Mouse (Mus musculus) limb, embryonic 14.5 days (tissue): ENCODE results near the gene Camk2d. TPM values are rescaled to one million over a fixed set of nuclear protein-coding genes. Genes with fewer than 3 reads are reported as not detected.

ENCODE experiments used
- ATAC-seq: fragments of 200-750 bp; cut with Nextera tagmentation; 2 replicates; pipeline ENCODE4 v1.8.0; 2017; ENCODE audit warnings: low read depth, moderate number of reproducible peaks, moderate TSS enrichment; ENCODE audit not compliant: low FRiP score
- DNase-seq: peaks from one replicate; pipeline ENCODE4 v3.0.0-alpha.2; 2015; ENCODE audit warnings: low spot score
- H3K27ac ChIP-seq: fragments of 300-500 bp; sonication (generic); replicated peaks from 2 replicates; pipeline ENCODE4 v1.5.1; 2014; ENCODE audit warnings: low read depth, mild to moderate bottlenecking, low read length, moderate library complexity, mixed read lengths
- H3K27me3 ChIP-seq: fragments of 300-500 bp; sonication (generic); 2 replicates; pipeline ENCODE4 v1.6.1; 2014; ENCODE audit warnings: low read length, mixed read lengths; ENCODE audit not compliant: control insufficient read depth, insufficient read depth
- H3K36me3 ChIP-seq: fragments of 300-500 bp; sonication (generic); 2 replicates; pipeline ENCODE4 v1.6.1; 2014; ENCODE audit warnings: mild to moderate bottlenecking, low read length, moderate library complexity, mixed read lengths; ENCODE audit not compliant: control insufficient read depth, insufficient read depth
- H3K4me1 ChIP-seq: fragments of 300-500 bp; sonication (generic); 2 replicates; pipeline ENCODE4 v1.6.1; 2014; ENCODE audit warnings: antibody characterized with exemption, low read length, mixed read lengths; ENCODE audit not compliant: control insufficient read depth, insufficient read depth
- H3K4me2 ChIP-seq: fragments of 300-500 bp; sonication (generic); replicated peaks from 2 replicates; pipeline ENCODE4 v1.6.1; 2014; ENCODE audit warnings: low read depth, mild to moderate bottlenecking, low read length, moderate library complexity; ENCODE audit not compliant: severe bottlenecking
- H3K4me3 ChIP-seq: fragments of 300-500 bp; sonication (generic); replicated peaks from 2 replicates; pipeline ENCODE4 v1.5.1; 2014; ENCODE audit warnings: low read length
- H3K9ac ChIP-seq: fragments of 300-500 bp; sonication (generic); 2 replicates; pipeline ENCODE4 v1.6.1; 2014; ENCODE audit warnings: mild to moderate bottlenecking, low read depth, low read length, moderate library complexity; ENCODE audit not compliant: severe bottlenecking
- H3K9me3 ChIP-seq: fragments of 300-500 bp; sonication (generic); 2 replicates; pipeline ENCODE4 v1.6.1; 2016; ENCODE audit warnings: low read length; ENCODE audit not compliant: control insufficient read depth
- POLR2A ChIP-seq: fragments of 200-500 bp; IDR thresholded peaks from 2 replicates; pipeline ENCODE4 v1.8.0; 2012; ENCODE audit warnings: inconsistent platforms, mild to moderate bottlenecking, moderate library complexity, borderline replicate concordance; ENCODE audit not compliant: insufficient read depth, insufficient read length; ENCODE audit errors: extremely low read depth
- WGBS: fragments of 180-500 bp; shearing (Covaris S2); extraction: QIAGEN DNeasy Blood & Tissue Kit; methylation state at CpG from one replicate; pipeline ENCODE4 v1.1.7; 2014; 5-methylcytosine and 5-hydroxymethylcytosine counted together
- polyA plus RNA-seq, 2 experiments: library from polyadenylated mRNA; depleted of rRNA in 1 of 2; stranded (reverse) in 1 of 2; unstranded in 1 of 2; fragments of >200 nt; fragmentation: Nextera tagmentation in 1 of 2; extraction: Ambion mirVana in 1 of 2; gene quantifications; 2 replicates each; pipeline versions ENCODE4 v1.2.1 to v1.2.3; 2012 to 2014

Gene Camk2d
- polyA plus RNA-seq, 2 experiments = 37.4 to 40.0 TPM

DNA sequence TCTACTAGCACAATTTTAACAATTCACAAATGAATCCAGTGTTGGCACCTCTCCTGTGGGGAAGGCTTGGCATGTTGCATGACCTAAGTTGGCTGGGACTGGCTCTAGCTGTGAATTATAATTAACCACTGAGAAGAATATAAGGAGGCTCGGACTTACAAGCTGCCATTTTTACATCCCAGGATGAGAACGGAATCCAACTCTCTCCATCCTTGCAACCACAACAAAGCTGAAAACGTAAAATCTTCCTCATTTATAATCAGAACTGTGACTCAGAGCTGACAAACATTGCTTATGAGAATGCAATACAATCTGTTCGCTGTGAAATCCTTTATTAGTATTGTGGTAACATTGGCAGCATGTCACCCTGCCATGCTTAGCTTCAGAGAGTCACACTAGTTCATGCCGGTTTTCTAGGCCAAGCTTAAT, 126.9 kb downstream of the Camk2d start:
- Histone ChIP-seq H3K4me2 (no peak overlapping the region), H3K36me3 (no peaks in the 10 kb centered on the region), H3K4me1 (no peaks in the 10 kb centered on the region), H3K27ac (no peak overlapping the region), H3K27me3 (no peaks in the 10 kb centered on the region), H3K9me3 (no peaks in the 10 kb centered on the region), H3K4me3 (no peak overlapping the region), H3K9ac (no peak overlapping the region)
- TF ChIP-seq POLR2A = no peak
- ATAC-seq (no peak), DNase-seq (no peak)
- 82% methylated on average over 5 of the region's 5 CpGs for WGBS

DNA sequence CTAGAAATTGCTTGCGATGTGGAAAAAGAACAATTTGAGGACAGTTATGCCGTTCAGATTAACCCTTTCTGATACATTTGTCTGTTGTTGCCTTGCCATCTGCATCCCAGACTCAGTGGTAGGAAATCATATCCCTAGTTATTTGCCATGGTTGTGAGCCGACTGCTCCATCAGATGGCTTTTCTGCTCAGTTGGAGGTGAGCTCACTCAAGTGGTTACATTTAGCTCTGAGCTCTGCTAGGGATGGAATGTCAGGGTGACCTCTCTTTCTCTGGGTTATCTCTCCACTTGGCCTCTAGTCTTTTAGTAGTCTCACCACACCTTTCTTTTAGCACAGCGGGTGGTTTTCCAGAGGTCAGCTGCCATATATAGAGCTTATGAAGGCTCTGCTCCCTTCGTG, 127.4 kb downstream of the Camk2d start:
- Histone ChIP-seq H3K36me3 (no peaks in the 10 kb centered on the region), H3K4me1 (no peaks in the 10 kb centered on the region), H3K4me3 (no peak overlapping the region), H3K9ac (no peak overlapping the region), H3K4me2 (no peak overlapping the region), H3K9me3 (no peaks in the 10 kb centered on the region), H3K27me3 (no peaks in the 10 kb centered on the region), H3K27ac (no peak overlapping the region)
- DNase-seq = no peak
- no peak for TF ChIP-seq POLR2A
- no peak for ATAC-seq
- 67% methylated on average over 5 of the region's 5 CpGs for WGBS

DNA sequence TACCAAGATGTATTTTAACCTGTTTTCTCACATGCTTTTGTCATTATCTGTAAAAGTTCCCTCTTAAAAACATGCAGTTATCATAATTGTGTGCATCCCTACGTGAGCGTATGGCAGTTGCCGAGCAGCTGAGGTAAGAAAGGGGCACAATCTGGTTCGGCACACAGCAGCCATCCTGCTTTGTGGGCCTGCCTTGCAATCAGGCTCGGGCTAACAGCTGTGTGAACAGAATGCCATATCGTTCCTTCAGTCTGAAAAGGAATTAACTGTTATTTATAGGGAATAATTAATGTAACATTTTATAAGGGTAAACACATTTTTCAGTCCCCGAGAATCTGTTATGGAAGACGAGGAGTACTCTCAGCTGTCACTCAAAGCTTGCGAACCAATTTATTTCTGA, 129.5 kb downstream of the Camk2d start:
- no peak overlapping the region for H3K9ac ChIP-seq
- 72% methylated on average over 9 of the region's 9 CpGs for WGBS
- no peaks in the 10 kb centered on the region for H3K27me3 ChIP-seq
- no peak overlapping the region for H3K27ac ChIP-seq
- DNase-seq = no peak
- H3K4me3 ChIP-seq = no peak overlapping the region
- H3K4me2 ChIP-seq = no peak overlapping the region
- ATAC-seq = no peak
- no peaks in the 10 kb centered on the region for H3K36me3 ChIP-seq
- H3K4me1 ChIP-seq = no peaks in the 10 kb centered on the region
- H3K9me3 ChIP-seq = no peaks in the 10 kb centered on the region
- TF ChIP-seq POLR2A = no peak

DNA sequence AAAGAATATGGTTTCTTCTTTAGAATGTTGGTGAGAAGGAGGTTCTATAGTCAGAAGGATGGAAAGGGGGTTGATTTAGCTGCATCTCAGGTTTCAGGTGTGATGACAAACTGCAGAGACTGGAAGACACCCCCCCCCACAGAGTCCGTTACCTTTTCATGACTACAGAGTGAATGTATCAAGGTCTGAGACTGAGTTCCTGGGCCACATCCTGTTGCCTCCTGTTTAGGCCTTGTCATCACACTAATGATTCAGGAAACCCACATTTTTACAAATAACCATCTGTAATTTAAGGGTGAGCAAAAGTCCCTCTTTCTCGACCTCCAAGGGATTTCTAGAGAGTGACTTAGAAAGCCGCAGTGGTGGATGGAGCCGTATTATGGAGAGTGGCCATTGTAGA, 131.3 kb downstream of the Camk2d start:
- Histone ChIP-seq H3K36me3 (no peaks in the 10 kb centered on the region), H3K9me3 (no peaks in the 10 kb centered on the region), H3K27ac (no peak overlapping the region), H3K9ac (no peak overlapping the region), H3K4me2 (no peak overlapping the region), H3K4me1 (no peaks in the 10 kb centered on the region), H3K4me3 (no peak overlapping the region), H3K27me3 (no peaks in the 10 kb centered on the region)
- TF ChIP-seq POLR2A = no peak
- WGBS = 82% methylated on average over 4 of the region's 4 CpGs
- no peak for ATAC-seq
- DNase-seq = no peak

DNA sequence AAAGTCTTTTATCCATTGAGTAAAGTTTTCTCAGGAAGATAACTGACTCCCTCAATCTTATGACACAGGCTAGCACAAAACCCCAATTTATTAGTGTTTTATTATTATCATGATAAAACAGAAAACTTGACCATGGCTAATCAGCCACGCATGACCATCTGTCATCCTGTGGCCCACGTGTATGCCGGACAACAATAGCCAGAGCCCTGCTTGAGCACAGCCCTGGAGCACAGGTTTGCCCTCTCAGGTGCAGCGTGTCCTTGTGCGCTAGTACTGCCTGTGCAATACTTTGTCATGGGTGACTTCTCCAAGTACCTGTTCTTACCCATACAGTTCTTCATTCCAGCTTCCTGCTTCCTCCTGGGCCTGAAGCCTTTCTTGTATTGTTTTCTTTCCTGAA, 134.3 kb downstream of the Camk2d start:
- ATAC-seq (no peak), DNase-seq (no peak)
- no peak for TF ChIP-seq POLR2A
- no peaks in the 10 kb centered on the region for H3K4me1 ChIP-seq
- no peak overlapping the region for H3K4me3 ChIP-seq
- no peak overlapping the region for H3K4me2 ChIP-seq
- no peak overlapping the region for H3K9ac ChIP-seq
- no peak overlapping the region for H3K27ac ChIP-seq
- 92% methylated on average over 5 of the region's 5 CpGs for WGBS
- no peaks in the 10 kb centered on the region for H3K9me3 ChIP-seq
- H3K27me3 ChIP-seq = no peaks in the 10 kb centered on the region
- H3K36me3 ChIP-seq = no peaks in the 10 kb centered on the region

DNA sequence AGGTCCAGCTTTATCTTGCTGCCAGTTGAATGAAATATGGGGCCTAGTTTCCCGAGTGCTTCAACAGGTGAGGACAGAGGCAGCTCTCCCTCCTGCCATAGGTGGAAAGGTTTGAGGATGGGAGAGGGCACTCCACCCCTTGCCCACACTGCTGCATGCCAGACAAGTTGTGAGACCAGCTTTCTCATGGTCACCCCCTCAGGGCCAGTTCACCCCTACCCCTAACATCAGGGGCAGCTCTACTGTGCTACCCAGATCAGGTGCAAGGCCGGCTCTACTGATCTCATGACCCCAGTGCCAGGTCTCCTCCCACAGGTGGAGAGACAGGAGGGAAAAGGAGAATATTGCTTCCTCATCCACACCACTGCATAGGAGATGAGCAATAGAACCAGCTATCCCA, 136.2 kb downstream of the Camk2d start:
- H3K9ac ChIP-seq = no peak overlapping the region
- 80% methylated on average over 2 of the region's 2 CpGs for WGBS
- H3K4me1 ChIP-seq = no peaks in the 10 kb centered on the region
- no peak for TF ChIP-seq POLR2A
- no peak overlapping the region for H3K4me2 ChIP-seq
- no peaks in the 10 kb centered on the region for H3K36me3 ChIP-seq
- no peak overlapping the region for H3K4me3 ChIP-seq
- no peaks in the 10 kb centered on the region for H3K9me3 ChIP-seq
- H3K27ac ChIP-seq = no peak overlapping the region
- no peaks in the 10 kb centered on the region for H3K27me3 ChIP-seq
- ATAC-seq (no peak), DNase-seq (no peak)
